Mouse (Mus musculus): ENCODE measurements around the gene Nudt14. TPM values are rescaled to one million over a fixed set of nuclear protein-coding genes. Genes with fewer than 3 reads are reported as not detected.

Gene Nudt14
- polyA plus RNA-seq, 1 experiment from 2014 or later: 21.7 TPM

DNA sequence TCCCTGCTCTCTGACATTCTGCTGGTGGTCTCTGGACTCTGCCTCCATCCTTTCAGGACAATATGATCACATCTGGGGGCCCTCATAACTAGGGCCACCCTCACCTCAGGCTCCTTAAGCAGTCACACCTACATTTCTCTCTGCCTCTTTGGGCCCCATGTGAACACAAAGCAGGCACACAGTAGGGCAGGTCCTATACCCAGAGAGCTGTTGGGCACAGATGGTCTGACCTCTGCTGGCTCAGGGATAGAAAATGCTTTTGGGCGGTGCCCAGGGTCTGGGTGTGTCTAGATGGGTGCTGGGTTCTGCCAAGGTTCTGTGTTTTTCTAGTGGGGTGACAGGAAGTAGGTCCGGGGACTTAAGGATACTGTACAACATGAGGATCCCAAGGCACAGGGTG is 1.7 kb upstream of the Nudt14 start:
- no peaks in the 10 kb centered on the region for H3K9me3 ChIP-seq (replicated peaks)
- H3K4me3 ChIP-seq: no peak overlapping the region
- no peak overlapping the region for H3K9ac ChIP-seq
- ATAC-seq: no peak
- 70% methylated on average over 2 of the region's 2 CpGs for WGBS (ENCODE audit: insufficient replicate concordance)
- H3K27ac ChIP-seq: no peak overlapping the region
- H3K27me3 ChIP-seq (replicated peaks): peaks cover 40% of the 10 kb centered on the region
- peaks cover 17% of the 10 kb centered on the region for H3K4me1 ChIP-seq
- H3K36me3 ChIP-seq: no peaks in the 10 kb centered on the region
- no peak overlapping the region for H3K4me2 ChIP-seq

DNA sequence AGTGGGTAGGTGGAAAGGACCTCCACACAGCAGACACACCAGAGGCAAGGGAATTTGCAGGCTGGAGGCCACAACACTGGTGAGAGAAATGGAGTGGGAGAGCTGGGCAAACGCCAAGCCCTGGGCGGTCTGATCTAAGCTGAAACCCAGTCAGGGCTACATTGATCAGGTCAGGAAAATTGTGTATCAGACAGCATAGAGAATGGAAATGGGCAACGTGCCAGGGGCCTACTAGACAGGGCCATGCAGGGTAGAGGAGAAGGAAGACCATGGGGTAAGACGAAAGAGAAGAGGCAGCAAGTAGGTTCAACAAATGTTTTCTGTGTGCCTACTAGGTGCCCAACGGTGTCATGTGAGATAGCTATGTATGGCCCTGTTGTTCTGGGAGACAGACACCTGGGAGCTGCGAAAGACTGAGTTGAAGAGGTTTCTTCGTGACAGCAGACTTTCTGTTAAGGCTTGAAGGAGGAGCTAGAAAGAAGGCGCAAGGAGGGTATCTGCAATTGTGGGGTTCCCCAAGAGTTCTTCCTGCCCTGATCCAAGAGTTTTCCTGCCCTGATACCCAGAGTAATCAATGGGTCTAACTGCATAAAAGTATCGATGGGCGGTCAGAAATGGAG is 658 bp downstream of the Nudt14 start:
- Histone ChIP-seq H3K4me3 (peak overlapping the region; percentile 71), H3K4me2 (peak overlapping the region; percentile 79), H3K27ac (no peak overlapping the region), H3K4me1 (peaks cover 17% of the 10 kb centered on the region), H3K9ac (peak overlapping the region; percentile 69), H3K36me3 (no peaks in the 10 kb centered on the region), H3K9me3 (replicated peaks) (no peaks in the 10 kb centered on the region), H3K27me3 (replicated peaks) (peaks cover 20% of the 10 kb centered on the region)
- WGBS (ENCODE audit: insufficient replicate concordance): 38% methylated on average over 10 of the region's 10 CpGs
- ATAC-seq: no peak; the same call in 1 of the 2 replicates

DNA sequence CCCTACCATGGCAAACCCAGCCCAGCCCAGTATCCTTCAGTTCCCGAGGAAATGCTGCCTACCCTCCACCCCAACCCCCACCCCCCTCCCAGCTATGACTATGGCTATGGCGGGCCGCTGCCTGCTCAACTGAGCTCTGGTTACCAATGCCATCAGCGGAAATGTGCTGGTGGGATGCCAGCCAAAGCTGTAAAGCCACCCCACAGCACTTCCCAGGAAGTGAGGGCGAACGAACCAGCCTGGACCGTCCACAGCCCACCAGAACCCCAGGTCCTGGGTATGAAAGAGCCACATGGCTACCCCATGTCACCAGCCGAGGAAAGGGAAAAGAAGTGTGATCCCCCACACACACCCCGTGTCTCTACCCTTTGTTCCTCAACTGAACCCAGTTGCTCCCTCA is 1.2 kb downstream of the Nudt14 start:
- H3K4me1 ChIP-seq: peaks cover 17% of the 10 kb centered on the region
- no peak for ATAC-seq
- no peak overlapping the region for H3K27ac ChIP-seq
- H3K27me3 ChIP-seq (replicated peaks): peaks cover 18% of the 10 kb centered on the region
- H3K4me2 ChIP-seq: no peak overlapping the region
- no peaks in the 10 kb centered on the region for H3K36me3 ChIP-seq
- no peak overlapping the region for H3K9ac ChIP-seq
- no peak overlapping the region for H3K4me3 ChIP-seq
- 68% methylated on average over 9 of the region's 9 CpGs for WGBS (ENCODE audit: insufficient replicate concordance)
- no peaks in the 10 kb centered on the region for H3K9me3 ChIP-seq (replicated peaks)

DNA sequence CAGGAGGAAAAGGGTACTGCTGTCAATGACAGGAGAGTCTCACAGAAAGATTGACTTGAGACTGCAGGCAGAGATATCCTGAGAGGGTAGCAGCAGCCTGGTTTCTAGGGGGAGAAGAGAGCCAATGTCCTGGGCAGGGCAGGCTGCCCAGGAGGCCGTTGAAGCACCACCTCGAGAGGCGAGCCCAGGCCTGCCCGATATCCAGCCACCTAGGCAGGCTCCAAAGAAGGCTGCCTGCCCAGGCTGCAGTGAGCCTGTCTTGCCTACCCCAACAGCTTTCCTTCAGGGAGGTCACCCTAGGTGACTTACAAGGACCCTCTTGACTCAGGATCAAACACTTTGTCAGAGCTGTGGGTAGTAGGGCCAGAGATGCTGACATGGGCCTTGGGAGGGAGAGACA is 1.7 kb downstream of the Nudt14 start:
- H3K4me2 ChIP-seq: no peak overlapping the region

GRCm38 (mm10) chr12:112938873-112939565 is 2.9 kb downstream of the Nudt14 start:
- H3K27me3 ChIP-seq (replicated peaks): peaks cover 8% of the 10 kb centered on the region
- no peak overlapping the region for H3K4me3 ChIP-seq
- H3K36me3 ChIP-seq: no peaks in the 10 kb centered on the region
- no peak for ATAC-seq
- 56% methylated on average over 10 of the region's 10 CpGs for WGBS (ENCODE audit: insufficient replicate concordance)
- H3K4me2 ChIP-seq: no peak overlapping the region
- peaks cover 17% of the 10 kb centered on the region for H3K4me1 ChIP-seq
- no peaks in the 10 kb centered on the region for H3K9me3 ChIP-seq (replicated peaks)
- H3K9ac ChIP-seq: no peak overlapping the region
- no peak overlapping the region for H3K27ac ChIP-seq

More for the DNA sequence above, 1.7 kb downstream of the Nudt14 start:
- H3K4me3 ChIP-seq: no peak overlapping the region
- no peaks in the 10 kb centered on the region for H3K36me3 ChIP-seq
- no peaks in the 10 kb centered on the region for H3K9me3 ChIP-seq (replicated peaks)
- peaks cover 14% of the 10 kb centered on the region for H3K27me3 ChIP-seq (replicated peaks)
- H3K27ac ChIP-seq: no peak overlapping the region
- H3K9ac ChIP-seq: no peak overlapping the region
- 71% methylated on average over 4 of the region's 4 CpGs for WGBS (ENCODE audit: insufficient replicate concordance)
- ATAC-seq: no peak
- peaks cover 17% of the 10 kb centered on the region for H3K4me1 ChIP-seq

- Histone ChIP-seq H3K9me3 (replicated peaks) (no peaks in the 10 kb centered on the region), H3K4me3 (no peak overlapping the region), H3K4me2 (no peak overlapping the region), H3K9ac (no peak overlapping the region), H3K36me3 (no peaks in the 10 kb centered on the region), H3K27ac (no peak overlapping the region), H3K4me1 (peaks cover 17% of the 10 kb centered on the region), H3K27me3 (replicated peaks) (peaks cover 8% of the 10 kb centered on the region)
- ATAC-seq: no peak
- WGBS (ENCODE audit: insufficient replicate concordance): 66% methylated on average over 10 of the region's 10 CpGs
These were observed 3.6 kb downstream of the Nudt14 start for GRCm38 (mm10) chr12:112938366-112938765.

- peaks cover 17% of the 10 kb centered on the region for H3K4me1 ChIP-seq
- no peak for ATAC-seq
These were observed 4.0 kb downstream of the Nudt14 start for GRCm38 (mm10) chr12:112937906-112938305.

DNA sequence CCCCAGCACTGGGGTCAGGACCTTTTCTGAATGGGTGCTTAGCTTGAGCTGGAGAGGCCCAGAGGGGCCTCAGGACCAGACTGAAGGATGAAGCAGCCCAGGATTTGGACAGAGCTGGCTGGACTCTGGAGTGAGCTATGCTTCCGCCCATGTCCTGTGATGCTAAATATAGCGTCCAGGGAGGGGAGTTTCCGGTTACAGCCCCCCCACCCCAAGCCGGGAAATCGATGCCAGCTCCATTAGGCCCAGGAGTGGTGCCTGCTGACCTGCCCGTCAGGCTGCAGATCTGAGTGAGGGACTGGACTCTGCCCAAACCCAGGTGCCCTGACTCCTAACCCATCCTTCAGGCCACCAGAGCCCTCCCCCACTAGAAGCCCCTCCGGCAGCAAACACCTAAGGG is 9.3 kb downstream of the Nudt14 start:
- WGBS (ENCODE audit: insufficient replicate concordance): 51% methylated on average over 7 of the region's 7 CpGs
- no peak overlapping the region for H3K4me2 ChIP-seq
- ATAC-seq: no peak
- peaks cover 56% of the 10 kb centered on the region for H3K27me3 ChIP-seq (replicated peaks)
- no peak overlapping the region for H3K27ac ChIP-seq
- H3K36me3 ChIP-seq: no peaks in the 10 kb centered on the region
- H3K4me3 ChIP-seq: no peak overlapping the region
- H3K4me1 ChIP-seq: peaks cover 23% of the 10 kb centered on the region
- H3K9me3 ChIP-seq (replicated peaks): no peaks in the 10 kb centered on the region
- no peak overlapping the region for H3K9ac ChIP-seq

More at GRCm38 (mm10) chr12:112937906-112938305, 4.0 kb downstream of the Nudt14 start:
- H3K9ac ChIP-seq: no peak overlapping the region
- WGBS (ENCODE audit: insufficient replicate concordance): 37% methylated on average over 9 of the region's 9 CpGs
- H3K9me3 ChIP-seq (replicated peaks): no peaks in the 10 kb centered on the region
- H3K27me3 ChIP-seq (replicated peaks): peaks cover 12% of the 10 kb centered on the region
- H3K36me3 ChIP-seq: no peaks in the 10 kb centered on the region
- no peak overlapping the region for H3K4me2 ChIP-seq
- no peak overlapping the region for H3K27ac ChIP-seq
- H3K4me3 ChIP-seq: no peak overlapping the region

DNA sequence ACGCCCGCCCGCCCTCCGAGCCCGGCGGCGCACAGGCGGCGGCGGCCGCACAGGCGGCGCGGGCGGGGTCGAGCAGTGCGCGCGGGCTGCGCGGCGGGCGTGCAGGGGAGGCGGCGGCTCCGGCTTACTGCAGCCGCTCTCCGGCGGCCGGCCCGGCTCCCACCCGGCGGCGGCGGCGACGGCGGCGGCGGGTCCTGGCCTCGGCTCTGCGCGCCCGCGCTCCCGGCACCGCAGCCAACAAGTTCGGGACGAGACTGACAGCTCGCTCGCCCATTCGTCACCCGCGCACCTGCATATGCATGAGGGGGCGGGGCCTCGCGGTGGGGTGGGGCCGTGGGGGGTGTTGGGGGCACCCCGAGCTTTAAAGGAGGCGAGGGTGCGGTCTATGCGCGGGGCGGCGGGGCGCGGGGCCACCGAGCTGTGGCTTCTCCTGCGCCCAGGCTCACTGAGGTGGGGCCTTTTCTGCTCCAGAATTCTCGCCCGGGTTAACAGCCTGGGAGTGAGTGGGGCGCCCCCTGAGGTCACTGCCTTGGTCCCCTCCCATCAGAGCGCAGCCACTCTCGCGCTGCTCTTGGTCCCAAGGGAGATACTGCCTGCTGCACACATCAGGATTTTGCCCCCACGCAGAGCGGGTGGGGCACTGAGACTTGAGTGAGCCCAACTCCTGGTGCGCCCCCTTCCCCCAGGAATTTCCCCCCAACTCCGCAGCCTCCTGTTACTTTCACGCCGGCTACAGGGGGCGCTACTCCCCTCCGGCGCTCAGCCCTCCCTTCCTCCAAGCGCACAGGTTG is 12.2 kb downstream of the Nudt14 start, which contains the start of gene Jag2:
TSS of gene Jag2 (minus strand) at position 215 of the 791 bp plus-strand sequence.
- Histone ChIP-seq H3K27me3 (replicated peaks) (peaks cover 85% of the 10 kb centered on the region), H3K9ac (0 out of 2 replicates have a peak within 1 kb of the TSS, but pooled peaks have one; percentile 22), H3K36me3 (no peaks in the 10 kb centered on the region), H3K4me2 (peak within 1 kb of the TSS; percentile 72), H3K27ac (no peak within 1 kb of the TSS), H3K4me1 (peaks cover 23% of the 10 kb centered on the region), H3K9me3 (replicated peaks) (no peaks in the 10 kb centered on the region), H3K4me3 (peak within 1 kb of the TSS; percentile 53)
- 1% methylated on average over 75 of the region's 85 CpGs for WGBS (ENCODE audit: insufficient replicate concordance)
- ATAC-seq: peak; percentile 22; the same call in 1 of the 2 replicates

- Histone ChIP-seq H3K4me3 (peak overlapping the region; percentile 53), H3K9me3 (replicated peaks) (no peaks in the 10 kb centered on the region), H3K27ac (no peak overlapping the region), H3K36me3 (no peaks in the 10 kb centered on the region), H3K9ac (0 out of 2 replicates have a peak overlapping the region, but pooled peaks have one; percentile 22), H3K4me2 (peak overlapping the region; percentile 72), H3K27me3 (replicated peaks) (peaks cover 97% of the 10 kb centered on the region), H3K4me1 (peaks cover 23% of the 10 kb centered on the region)
- no peak for ATAC-seq
- WGBS (ENCODE audit: insufficient replicate concordance): 4% methylated on average over 106 of the region's 124 CpGs
These were observed 13.3 kb downstream of the Nudt14 start for GRCm38 (mm10) chr12:112928401-112929241.

GRCm38 (mm10) chr12:112927265-112927664 is 14.7 kb downstream of the Nudt14 start:
- Histone ChIP-seq H3K4me3 (no peak overlapping the region), H3K36me3 (no peaks in the 10 kb centered on the region), H3K9ac (no peak overlapping the region)

More at GRCm38 (mm10) chr12:112927265-112927664, 14.7 kb downstream of the Nudt14 start:
- Histone ChIP-seq H3K9me3 (replicated peaks) (no peaks in the 10 kb centered on the region), H3K4me2 (no peak overlapping the region), H3K27me3 (replicated peaks) (peaks cover 90% of the 10 kb centered on the region), H3K4me1 (peaks cover 18% of the 10 kb centered on the region), H3K27ac (no peak overlapping the region)
- WGBS (ENCODE audit: insufficient replicate concordance): 72% methylated on average over 14 of the region's 14 CpGs
- no peak for ATAC-seq

Measured in liver, embryonic 12.5 days (tissue).